Mouse (Mus musculus) layer of hippocampus, adult 8-10 months (tissue): Measurements from ENCODE around the gene Vps53. TPM values are rescaled to one million over a fixed set of nuclear protein-coding genes. Genes with fewer than 3 reads are reported as not detected.

ENCODE experiments used
- DNase-seq, 2 experiments: peaks; one replicate each; pipeline ENCODE4 v3.0.0; 2022; ENCODE audit warnings: low spot score in 2 of 2
- total RNA-seq, 4 experiments: library from RNA; stranded (reverse); gene quantifications; 2 replicates each; pipeline ENCODE4 v1.2.4; 2022

Vps53 gene
- total RNA-seq, 4 experiments from 2014 or later = 90.2 to 98.1 (median 95.1) TPM

DNA sequence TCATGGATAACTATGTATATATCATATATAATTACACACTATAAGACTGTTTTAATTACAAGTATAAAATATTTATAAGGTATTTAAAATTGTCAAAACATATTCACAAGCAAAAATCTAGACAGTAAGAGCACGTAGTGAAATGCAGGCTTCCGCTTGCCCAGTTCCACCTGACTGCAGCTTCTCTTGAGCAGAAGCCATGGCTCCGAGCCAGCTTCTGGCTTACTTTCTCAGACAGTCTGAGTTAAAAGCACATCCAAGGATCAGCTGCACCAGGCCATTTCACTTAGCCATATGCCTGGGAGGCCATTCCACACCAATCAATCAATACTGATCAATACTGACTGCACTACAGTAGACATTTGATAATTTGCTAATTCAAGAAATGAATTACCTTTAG, 10.5 kb downstream of the Vps53 start:
- DNase-seq = no peak

GRCm38 (mm10) chr11:76167079-76167765, 12.2 kb downstream of the Vps53 start:
- peak in 1 of 2 experiments; percentile 81 for DNase-seq

DNA sequence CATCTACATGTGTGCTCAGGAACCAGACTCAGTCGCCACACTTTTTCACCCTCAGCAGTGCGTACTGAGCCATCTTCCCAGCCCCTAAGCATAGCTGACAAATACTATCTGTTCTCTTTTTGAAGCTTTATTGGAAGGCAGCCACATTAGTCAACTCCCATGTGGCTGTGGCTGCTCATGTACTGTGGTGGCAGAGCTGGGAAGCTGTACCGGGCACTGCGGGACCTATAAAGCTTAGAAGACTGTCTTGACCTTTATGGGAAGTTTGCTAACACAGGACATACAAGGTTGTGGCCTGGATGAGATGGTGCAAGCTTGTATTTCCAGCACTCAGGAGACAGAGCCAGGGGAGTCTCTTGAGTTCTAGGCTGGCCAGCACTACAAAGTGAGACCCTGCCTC, 12.8 kb downstream of the Vps53 start:
- peak in 1 of 2 experiments; percentile 22 for DNase-seq

GRCm38 (mm10) chr11:76160251-76160650, 19.2 kb downstream of the Vps53 start:
- no peak for DNase-seq

GRCm38 (mm10) chr11:76158375-76158774, 21.1 kb downstream of the Vps53 start:
- no peak for DNase-seq

DNA sequence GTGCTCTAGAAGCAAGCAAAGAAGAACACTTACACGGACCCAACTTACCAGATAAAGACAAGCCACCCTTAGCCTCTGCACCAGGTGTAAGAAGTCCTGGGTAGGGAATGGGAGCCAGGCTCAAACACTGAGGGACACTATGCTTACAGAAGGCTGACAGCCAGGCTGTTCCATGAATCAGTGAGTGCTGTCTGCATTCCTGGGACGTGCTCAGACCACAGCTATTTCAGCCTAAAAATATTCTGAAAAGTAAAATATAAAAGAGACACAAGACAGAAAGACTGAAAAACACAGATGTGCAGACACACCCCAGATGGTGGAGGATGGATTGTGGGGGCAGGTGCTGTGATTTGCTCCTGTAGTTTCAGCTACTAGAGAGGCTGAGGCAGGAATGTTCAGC, 24.6 kb downstream of the Vps53 start:
- DNase-seq = no peak

DNA sequence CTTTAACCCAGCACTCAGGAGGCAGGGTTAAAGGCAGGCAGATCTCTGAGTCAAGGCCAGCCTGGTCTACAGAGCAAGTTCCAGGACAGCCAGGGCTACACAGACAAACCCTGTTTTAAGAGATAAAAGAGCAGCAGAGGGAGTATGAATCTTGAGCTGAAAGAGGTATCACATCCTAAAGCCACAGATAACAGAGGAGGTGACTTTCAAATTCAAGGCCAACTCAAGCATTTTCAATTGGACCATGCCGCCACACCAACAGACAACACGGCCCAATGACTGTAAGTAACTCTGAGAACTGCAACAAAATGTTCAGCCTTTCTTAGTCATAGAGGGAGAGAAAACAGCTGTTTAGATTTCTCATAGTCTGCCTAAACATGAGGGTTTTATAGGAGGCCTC, 25.2 kb downstream of the Vps53 start:
- no peak for DNase-seq

GRCm38 (mm10) chr11:76153236-76153951, 26.1 kb downstream of the Vps53 start:
- DNase-seq = no peak

DNA sequence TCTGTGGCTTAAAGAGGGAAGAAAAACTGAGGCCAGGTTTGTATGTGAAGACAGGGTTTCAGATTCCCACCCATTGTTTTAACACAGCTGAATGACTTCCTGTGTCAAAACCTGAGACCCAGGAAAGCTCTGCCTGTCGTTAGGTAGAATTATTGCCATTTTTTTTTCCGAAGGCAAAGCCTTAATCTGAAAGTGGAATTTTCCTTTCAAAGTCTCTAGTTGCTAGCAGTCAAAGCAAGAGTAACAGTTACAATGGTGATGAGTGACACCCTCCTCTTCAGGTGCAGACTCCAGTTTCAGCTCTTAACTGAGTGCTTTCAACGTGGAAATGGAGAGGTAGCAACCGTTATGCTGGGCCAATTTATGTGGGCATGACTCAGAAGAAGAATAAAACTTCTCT, 28.5 kb downstream of the Vps53 start:
- no peak for DNase-seq

- peak in 1 of 2 experiments; percentile 7 for DNase-seq
These were observed 31.1 kb downstream of the Vps53 start for GRCm38 (mm10) chr11:76148055-76149008.

DNA sequence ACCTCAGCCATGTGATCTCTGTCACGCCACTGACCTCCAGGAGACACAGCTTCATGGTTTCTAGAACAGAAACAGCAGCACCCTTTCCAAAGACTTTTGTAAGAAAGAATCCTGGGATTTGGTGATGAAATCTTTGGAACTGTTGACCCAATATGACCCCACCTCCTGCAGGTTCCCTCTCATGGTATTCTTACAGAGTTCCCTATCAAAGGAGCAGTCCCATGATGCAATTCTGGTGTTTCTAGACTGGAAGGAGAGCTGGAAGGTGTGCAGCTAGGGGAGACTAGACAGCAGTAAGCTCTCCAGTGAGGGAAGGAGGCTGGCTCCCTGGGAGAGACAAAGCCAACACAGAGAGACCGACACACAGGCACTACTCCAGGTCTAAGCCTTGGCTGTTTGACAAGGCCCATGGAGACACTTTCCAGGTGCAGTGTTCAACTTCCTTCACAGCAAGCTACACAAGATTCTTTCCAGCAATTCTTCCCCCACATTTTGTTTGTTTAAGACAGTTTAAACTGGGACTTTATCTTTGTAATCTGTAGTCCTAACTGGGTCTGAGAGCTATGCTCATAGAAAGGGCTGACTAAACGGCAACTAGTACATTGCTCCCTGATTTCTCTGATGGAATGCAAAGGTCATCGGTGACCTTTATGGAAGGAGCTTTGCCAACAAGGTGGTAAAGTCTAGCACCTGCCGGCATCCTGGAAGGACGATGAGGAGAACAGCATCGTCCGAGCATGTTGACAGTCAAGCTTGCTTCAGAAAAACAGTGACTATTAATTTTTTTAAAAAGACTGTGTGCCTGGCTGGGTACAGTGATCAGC, 33.0 kb downstream of the Vps53 start:
- DNase-seq = no peak

GRCm38 (mm10) chr11:76145169-76145568, 34.3 kb downstream of the Vps53 start:
- DNase-seq = no peak

- DNase-seq = no peak
These were observed 35.1 kb downstream of the Vps53 start for GRCm38 (mm10) chr11:76144386-76144785.

- DNase-seq = no peak
These were observed 41.5 kb downstream of the Vps53 start for GRCm38 (mm10) chr11:76137996-76138395.

DNA sequence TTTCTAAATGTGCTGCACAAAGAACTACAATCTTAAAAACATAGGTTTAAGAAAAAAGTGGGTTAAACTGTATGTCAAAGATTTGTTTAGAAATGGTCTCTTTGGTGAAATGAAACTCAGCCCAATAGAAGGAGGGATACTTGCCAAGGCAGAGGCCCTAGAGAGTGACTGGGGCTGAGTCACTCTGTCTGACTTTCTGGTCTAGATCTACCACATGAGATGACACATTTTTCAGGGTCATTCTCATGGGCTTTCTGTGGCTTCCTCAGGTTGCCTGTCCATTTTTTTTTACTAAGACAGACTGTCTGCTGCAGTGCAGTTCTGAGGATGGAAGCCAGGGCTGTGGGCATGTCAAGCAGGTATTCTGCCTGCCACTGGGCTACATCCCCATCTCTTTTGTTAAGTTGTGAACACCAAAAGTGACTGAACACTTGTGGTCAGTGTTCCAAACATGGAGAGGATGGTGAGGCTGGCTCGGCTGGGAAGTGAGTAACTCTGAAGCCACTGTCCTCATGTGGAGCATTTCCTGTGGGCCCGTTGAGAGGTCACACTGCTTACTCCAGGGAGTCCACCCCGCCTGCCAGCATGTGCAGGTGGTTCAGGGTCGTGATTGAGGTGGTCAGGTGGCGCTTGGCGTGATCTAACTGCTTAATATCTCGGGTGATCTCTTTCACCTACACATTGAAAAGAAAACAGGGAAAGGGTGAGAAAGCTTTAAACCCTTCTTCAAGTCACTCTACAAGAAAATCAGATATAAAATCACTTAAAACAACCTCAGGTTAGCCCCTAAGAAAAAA, 43.6 kb downstream of the Vps53 start:
- no peak for DNase-seq

DNA sequence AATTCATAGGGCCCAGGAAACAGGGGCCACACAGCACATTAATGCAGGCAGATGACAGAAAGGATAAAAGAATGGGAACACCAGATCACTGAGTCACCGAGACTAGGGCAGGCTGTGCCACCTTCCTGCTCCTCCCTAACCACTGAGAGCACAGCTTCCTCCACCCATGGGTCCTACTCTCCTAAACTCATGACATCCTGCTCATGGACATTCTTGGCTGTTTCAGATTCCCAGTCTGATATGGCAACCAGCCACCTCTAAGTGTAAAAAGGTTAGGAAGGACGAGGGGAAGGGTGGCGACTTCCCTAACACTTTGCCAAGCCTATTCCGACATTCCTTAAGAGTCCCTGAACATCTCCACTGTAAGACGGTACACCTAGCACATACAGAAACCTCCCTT, 48.6 kb downstream of the Vps53 start:
- no peak for DNase-seq

- no peak for DNase-seq
These were observed 54.1 kb downstream of the Vps53 start for GRCm38 (mm10) chr11:76125386-76125785.

DNA sequence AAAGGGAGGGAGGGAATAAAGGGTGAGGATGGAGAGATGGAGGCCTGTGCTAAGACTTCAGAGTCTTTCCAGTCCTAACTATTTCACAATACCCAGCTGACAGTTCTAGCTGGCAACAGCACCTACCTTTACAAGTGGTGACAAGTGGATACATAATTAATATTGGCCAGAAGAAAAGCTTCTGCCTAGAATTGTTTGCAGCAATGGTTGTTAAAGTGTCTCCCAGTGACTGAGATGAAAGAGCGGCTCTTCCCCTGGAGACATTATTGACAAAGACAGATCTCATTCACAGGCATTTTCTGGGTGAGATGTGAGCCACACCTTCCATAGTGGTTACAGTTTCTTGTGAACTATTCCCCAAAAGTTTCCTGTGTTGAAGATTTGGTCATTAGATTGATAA, 55.9 kb downstream of the Vps53 start:
- DNase-seq = no peak

GRCm38 (mm10) chr11:76122571-76122970, 56.9 kb downstream of the Vps53 start:
- DNase-seq = no peak

DNA sequence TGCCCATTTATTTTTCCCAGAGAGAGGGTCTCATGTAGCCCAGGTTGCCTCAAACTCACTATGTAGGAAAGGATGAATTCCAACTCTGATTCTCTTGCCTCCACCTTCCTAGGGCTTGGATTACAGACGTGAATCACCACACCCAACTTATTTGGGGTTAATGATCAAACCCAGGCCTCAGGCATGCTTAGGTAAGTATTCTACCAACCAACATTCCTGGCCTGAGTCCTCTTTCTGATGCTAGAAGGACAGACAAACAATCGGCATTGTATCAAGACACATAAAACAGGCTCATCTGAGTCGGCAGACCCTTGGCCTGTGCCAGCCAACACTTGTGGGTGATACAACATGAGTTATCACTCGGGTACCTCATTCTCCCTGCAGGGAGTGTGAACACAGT, 58.4 kb downstream of the Vps53 start:
- DNase-seq = no peak
